Mouse (Mus musculus) kidney, adult 8-10 months (tissue): ENCODE results near the gene Pfas.
A peak's percentile ranks its signal among the peaks of the same experiment; 100 is the strongest.
"Not testable (repeated sequence)": the region's sequence is repeated elsewhere in the genome, so short reads cannot be mapped to it uniquely, and the experiment has no call there.

Experiments
- DNase-seq, 2 experiments: peaks; one replicate each; pipeline ENCODE4 v3.0.0; 2022

Gene Pfas

DNA sequence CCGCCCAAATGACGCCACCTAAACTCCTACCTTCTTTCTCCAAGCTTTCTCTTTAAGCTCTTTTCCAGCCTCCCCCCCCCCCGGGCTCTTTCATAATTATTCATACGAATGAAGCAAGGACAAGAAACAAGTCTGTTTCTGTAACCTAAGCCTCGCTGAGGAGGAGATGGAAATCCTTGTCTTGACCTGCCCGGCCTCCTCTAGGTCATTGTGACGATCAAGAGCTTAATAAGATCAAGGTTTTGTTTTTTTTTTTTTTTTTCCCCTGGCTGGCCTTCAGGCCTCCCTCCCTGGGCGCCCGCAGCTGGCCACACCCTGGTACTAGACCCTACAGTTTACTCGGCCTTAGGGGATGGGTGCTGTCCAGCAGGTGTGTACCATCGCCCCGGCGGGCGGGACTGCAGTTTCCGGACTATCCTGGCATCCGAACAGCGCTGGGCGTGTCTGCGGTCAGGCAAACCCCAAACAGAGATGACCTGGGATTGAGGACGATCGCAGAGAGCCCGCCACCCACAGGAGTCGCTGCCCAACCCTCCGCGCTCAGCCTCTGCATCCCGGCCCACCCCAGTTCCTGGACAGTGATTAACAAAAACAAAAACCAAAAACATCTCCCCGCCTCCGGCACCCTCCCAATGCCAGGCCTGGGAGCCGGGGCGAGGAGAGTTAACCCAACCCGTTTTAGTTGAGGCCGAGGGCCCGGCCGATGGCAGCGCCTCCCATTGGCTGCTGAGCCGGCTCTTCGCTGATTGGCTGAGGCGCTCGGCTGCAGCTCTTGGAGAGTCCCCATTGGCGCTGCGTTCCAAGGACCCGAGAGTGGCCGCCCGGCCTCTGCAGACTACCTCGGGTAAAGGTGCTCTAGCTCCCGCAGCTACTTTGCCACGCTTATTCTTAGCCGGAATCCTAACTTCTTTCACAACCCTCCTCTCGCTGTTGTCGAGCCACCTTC lies 40.6 kb downstream of the Pfas start, which contains the start of gene Slc25a35:
Gene Slc25a35, plus strand, starts transcription at position 795 of the 946 bp plus-strand sequence.
- peak; percentile 92 to 93 for DNase-seq

DNA sequence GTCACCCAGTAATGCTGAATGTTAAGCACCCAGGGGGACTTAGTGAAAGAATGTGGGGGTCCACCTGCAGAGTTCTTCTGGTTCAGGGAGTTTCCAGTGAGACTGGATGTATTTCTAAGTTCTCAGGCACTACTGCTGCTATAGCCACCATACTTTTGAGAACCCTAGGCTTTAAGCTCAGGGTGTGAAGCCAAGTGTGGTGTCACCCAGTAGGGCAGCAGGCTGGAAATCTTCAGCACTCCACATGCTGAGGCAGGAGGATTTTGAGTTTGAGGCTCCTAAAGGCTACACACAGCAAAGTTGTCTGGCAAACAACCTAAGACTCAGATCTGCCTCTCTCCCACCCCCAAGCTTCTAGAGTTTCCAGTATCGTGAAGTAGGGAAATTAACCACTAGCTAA lies 41.7 kb downstream of the Pfas start:
- DNase-seq: no peak

DNA sequence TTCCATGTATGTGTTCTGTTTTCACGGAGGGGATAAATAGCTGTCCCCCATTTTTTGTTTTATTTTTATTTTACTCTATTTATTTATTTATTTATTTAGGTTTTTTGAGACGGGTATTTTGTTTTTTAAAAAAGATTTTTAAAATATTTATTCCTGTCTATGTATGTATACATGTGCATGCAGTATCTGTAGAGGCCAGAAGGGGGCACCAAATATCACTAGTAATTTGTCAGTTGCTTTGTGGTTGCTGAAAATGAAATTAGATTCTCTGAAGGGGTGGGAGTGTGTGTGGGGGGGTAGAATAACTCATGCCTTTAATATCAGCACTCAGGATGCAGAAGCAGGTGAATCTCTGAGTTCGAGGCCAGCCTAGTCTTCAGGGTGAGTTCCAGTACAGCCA lies 42.4 kb downstream of the Pfas start:
- peak in 1 of 2 experiments; percentile 74 for DNase-seq

DNA sequence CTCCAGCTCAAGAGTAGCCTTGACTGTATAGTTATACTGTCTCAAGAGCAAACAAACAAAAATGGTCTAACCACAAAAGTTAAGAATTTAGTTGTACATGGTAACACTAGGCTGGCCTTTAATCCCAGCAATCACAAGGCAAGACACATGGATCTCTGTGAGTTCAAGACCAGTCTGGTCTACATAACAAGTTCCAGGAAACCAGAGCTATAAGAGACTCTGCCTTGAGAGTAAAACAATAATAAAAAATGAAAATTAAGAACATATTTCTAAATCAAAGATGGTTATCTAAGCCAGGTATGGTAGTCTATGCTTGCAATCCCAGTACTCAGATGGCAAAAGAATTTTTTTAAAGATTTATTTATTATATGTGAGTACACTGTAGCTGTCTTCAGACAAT lies 43.2 kb downstream of the Pfas start:
- DNase-seq: no peak

DNA sequence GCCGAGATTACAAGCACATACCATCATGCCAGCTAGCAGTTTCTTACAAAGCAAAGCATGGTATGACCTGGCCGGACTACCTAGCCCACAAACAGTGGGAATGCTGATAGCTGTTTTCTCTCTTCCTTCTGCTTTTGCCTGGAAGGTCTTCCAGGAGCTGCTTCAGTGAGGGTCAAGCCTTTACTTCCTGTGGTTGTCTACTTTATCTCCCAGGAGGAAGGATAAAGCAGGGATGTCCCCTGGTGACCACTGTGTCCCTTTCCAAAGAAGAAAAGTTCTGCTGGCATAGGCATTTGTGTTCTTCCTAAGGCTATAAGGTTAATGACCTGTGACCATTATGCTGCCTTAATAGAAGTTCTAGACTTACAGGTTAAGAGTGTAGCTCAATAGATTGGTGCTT lies 44.9 kb downstream of the Pfas start:
- no peak for DNase-seq

DNA sequence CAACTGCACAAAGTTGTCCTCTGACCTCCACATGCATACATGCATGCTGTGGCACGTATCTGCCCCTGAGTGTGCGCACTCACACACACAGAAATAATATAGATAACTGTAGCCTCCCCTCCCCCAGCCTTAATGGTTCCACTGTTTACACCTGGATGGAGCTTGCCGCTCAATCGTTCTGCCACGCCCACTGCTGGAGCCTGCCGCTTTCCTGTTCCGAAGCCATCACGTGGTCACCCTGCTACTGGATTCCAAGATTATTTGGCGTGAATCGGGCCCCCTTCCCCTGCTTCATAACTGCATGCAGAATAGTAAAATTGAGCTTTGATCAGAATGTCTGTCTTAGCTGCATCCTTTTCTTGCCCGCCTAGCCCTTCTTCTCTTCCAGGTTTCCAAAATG lies 46.1 kb downstream of the Pfas start:
- DNase-seq: not testable (repeated sequence)

DNA sequence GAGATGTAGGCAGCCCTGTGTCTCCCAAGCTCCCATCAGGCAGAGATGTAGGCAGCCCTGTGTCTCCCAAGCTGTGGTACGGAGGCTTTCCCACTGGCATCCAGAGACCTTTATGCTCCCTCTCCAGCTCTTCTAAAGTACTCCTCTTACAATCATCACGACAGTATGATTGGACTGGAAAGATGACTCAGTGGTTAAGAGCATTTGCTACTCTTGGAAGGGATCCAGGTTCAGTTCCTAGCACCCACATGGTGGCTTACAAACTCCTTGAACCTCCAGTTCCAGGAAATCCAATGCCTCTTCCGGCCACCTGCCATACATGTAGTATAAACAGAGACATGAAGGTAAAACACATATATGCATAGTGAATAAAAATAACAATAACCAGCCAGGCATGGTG lies 46.7 kb downstream of the Pfas start:
- DNase-seq: no peak

DNA sequence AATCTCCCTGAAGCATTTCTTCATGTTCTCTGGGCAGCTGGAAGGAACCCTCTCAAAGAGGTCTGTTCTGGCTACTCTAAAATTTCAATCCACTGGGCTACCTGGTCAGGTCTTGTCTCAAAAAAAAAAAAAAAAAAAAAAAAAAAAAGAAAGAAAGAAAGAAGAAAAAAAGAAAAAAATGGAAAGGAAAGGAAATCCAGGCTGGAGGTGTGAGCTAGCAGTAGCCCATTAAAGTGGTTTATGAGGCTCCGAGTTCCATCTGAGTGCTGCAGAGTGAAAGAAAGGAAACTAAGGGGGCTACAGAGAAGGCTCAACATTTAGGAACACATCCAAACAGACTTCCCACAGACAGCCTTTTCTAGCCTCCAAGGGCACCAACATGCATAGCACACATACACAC lies 50.3 kb downstream of the Pfas start:
- no peak for DNase-seq

DNA sequence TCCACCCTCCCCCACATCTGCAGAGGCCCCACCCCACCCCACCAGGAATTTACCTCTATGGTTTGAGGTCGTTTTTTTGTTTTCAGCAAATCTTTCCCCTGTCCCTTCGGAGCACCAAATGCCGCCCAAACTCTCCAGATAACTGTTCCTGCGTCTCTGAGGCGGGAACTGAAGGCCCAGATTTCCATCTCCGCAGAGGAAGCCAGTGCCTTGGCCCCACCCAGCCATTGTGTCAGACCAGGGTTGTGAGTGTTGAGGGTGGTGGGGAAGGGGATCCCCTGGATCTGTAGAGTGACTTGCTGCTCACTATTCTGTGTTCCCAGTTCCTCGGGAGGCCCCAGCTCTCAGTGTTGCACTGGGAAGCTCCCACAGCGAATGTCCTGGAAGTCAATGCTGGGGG lies 51.0 kb downstream of the Pfas start, which contains the start of gene Arhgef15:
Gene Arhgef15, minus strand, starts transcription at position 173 of the 400 bp plus-strand sequence.
- no peak for DNase-seq

DNA sequence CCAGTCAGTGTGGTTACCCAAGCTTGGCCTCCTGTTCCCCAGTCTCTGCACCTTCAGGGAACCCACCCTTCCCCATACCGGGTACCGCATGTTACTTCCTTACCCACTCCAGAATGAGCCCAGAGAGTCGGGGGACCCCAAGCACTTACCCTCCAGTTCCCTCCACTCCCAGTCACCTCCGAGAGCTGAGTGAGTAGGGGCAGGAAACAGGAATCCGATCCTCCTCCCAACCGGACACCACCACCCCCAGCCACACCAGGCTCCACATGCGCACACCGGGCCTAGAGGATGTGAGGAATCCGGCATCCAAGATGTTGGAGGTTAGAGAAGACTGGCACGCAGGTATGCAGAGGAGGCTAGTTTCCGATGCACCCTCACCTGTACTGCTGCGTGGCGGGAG lies 51.6 kb downstream of the Pfas start:
- DNase-seq: no peak

DNA sequence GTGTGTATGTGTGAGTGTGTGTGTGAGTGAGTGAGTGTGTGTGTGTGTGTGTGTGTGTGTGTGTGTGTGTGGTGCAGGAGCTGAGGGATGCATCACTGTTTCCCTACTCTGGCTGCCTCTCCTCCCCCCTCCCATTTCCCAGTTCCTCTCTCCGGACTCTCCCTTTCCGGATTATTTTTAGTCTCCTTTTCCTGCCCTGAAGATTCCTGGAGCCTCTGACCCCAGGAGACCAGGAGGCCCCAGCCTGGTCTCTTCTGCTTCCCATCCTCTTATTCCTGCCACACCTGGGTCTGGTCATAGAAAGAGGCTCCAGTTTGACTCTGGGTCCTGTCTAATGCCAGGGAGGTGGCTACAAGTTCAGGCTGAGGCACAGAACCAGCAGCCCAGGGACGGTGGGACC lies 52.2 kb downstream of the Pfas start:
- DNase-seq: peak; percentile 39 to 53

DNA sequence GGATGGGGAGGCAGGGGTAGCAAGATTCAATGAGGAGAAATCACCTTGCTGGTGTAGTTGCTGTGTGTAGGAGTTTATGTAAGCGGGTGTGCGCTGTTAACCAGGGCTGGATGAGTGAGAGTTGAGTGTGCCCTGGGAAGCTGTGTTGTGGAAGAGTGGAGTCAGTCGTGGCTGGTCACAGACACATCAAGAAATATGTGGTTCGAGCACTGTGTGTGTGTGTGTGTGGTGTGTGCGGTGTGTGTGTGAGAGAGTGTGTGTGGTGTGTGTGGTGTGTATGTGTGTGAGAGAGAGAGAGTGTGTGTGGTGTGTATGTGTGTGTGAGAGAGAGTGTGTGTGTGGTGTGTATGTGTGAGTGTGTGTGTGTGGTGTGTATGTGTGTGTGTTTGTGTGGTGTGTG lies 52.8 kb downstream of the Pfas start:
- DNase-seq: no peak

DNA sequence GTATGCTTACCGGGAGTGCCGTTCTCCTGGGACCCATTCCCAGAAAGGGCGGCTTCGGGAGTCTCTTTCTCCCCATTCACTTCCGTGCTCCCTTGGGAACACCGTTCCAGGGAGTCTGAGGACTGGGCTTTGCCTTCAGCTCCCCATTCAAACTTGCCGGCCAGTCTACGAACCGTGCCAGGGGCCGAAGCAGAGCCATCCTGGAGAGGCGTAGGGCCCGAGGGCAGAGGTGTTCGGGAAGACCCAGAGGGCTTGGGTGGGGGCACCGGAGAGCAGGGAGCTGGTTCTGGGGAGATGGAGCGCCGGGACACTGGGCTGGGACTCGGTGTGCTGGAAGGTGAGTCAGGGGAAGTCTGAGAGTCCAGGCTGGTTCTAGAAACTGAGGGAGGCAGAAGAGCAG lies 53.9 kb downstream of the Pfas start:
- no peak for DNase-seq

DNA sequence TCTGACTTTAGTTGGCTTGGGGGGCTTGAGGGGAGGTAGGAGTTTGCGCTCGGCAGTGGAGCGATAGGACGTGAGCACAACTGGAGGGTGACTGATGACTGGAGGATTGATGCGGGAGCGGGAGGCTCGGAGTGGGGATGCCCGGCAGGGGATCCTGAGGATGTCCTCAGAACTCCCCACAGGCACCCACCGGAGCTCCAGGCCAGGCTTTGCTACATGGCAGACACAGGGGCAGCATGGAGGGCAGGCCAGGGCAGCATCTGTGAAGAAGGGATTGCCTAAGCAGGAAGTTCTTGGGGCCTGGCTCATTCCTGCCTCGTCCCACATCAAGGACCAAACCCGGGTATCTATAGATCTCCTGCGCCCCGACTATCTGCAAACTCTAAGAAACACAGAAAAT lies 54.4 kb downstream of the Pfas start:
- no peak for DNase-seq

DNA sequence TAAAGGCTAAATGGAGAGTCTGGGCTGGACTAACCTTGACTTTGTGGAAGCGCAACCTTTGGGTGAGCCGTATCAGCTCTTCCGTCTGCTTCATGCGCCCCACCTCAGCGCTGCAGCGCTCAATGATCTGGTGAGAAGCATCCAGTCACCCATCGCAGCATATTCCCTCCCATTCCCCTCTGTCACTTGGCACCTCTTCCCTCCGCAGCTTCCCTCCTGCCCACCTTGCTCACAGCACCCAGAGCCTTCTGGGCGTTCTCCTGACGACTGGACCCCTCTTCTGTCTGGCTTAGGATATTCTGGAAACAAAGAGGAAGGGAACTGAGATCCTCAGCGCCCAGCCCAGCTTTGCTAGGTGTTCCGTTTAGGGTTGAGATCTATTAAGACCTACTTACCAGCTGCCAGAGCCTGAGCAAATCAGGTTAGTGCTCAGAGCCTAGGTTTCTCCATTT lies 60.7 kb downstream of the Pfas start:
- DNase-seq: no peak

DNA sequence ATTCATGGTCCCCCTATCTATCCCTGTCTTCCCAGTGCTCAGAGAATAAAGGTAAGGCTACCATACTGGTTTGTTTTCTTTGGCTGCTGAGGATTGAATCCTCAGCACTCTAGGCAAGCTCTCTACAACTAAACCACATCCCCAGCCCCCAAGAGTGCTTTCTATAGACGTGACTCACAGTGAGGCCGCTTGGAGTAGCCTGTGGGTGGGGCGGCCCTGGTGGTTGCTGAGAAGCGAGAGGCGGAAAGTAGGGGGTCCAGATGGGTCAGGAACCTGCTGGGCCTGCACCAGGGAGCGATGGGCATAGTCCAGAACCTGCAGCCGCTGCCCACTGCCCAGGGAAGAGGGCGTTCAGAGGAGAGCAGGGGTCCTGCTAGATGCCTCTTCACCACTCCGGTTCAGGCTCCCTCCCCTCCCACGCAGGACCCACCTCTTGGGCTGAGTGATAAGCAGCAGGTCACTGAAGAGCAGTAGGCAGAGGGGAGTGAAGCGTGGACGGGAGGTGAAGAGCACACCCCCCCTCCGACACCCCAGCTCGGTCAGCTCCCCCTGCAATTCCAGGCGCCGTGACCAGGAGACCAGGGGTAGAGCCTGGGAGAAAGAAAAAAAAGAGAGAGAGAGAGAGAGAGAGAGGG lies 61.3 kb downstream of the Pfas start:
- DNase-seq: no peak

DNA sequence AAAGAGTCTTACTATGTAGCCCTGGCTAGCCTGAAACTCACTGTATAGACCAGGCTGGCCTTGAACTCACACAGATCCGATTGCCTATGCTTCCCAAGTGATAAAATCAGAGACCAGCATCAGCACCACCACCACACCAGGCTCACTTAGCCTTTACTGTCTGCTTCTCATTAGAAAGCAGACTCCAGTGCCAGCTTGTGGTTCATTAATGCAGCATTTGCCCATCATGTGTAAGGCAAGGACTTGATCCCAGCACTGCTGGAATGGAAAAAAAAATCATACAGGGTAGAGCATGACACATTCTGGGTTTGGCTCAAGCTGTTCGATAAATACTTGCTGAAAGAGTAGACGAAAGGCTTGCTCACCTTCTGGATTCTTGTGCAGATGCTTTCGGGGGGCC lies 62.3 kb downstream of the Pfas start:
- DNase-seq: no peak

DNA sequence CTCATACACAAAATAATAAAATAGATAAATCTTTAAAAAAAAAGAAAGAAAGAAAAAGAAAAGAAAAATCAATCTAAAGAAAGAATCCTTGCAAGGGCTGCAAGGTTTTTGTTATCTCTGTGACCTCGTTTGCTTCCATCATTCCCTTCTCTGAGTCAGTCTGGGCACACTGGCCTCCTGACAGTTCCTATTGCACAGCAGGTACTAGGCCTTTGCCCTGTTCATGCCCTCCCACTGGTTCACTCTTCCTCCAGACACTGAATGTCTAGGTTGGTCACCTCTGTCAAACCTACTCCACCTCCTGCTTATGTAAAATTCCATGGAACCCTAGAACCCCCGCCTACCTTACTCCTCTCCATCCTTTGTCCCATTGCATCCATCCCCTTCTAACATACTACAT lies 63.0 kb downstream of the Pfas start:
- no peak for DNase-seq

DNA sequence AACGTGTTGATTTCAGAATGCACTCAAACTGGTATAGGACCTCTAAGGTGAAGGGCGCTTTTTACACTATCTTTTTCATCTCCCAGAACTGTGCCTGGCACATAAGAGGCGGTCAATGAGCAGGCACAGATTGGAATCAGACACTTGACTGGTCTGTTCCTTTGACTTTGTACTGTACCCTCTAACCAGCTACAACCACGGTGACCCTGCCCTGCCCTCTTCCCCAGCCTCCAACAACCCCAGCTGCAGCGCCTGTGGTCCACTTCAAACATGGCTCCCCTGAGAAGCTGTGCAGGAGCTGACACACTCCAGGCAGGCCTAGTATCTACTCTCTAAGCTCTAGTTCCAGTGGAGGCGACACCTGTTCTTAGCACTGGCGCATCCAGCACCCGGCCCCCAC lies 65.5 kb downstream of the Pfas start:
- DNase-seq: peak; percentile 65

DNA sequence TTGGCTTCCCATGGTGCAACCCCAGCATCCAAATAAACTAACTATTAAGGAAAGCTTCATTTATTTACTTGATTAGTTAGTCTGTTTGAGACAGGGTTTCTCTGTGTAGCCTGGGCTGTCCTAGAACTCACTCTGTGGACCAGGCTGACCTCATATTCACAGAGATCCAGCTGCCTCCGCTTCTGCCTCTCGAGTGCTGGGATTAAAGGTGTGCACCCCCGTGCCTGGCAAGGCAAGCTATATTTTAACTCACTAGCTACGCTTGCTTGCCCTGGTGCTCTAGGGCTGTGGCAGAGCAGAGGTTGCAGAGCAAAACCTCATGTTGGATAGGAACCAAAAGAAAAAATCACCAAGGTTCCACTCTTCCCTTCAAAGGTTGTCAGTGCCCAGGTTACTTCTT lies 67.7 kb downstream of the Pfas start:
- DNase-seq: peak; percentile 86 to 90

DNA sequence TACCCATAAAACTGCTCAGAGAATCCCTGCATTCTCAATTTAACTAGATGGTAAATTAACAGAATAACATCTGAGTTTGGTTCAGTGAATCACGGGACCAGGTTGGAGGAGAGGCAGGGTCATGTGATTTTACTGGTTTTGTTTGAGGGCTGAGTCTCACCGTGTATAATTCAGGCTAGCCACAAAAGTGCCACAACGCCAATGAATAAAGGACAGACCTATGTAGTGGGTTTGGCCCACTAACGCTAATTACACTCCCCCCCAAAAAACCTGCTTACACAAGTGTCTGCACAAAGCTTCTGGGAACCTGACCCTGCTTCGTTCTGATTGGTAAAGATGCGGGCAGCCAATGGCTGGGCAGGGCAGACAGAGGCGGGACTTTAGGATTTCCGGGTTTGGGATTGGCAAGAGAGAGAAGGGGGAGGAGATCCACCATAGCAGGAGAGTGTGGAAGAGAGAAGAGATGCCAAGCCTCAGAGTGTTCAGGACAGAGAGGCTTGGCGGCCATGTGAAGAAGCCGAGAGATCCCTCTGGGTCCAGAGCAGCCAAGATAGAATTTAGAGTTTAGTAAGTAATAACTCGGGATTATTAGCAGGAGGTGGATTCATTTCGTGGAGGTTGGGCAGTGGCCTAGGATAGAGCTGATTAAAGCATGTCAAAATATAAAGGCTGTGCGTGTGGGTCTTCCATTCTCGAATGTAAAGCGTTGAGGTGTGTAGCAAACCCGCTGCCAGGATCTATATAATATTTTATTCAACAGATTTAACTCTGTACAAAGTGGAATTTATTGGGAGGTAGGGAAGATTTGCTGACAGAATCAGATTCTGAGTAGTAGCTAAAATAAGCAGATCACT lies 68.6 kb downstream of the Pfas start:
- DNase-seq: peak; percentile 93 to 95

DNA sequence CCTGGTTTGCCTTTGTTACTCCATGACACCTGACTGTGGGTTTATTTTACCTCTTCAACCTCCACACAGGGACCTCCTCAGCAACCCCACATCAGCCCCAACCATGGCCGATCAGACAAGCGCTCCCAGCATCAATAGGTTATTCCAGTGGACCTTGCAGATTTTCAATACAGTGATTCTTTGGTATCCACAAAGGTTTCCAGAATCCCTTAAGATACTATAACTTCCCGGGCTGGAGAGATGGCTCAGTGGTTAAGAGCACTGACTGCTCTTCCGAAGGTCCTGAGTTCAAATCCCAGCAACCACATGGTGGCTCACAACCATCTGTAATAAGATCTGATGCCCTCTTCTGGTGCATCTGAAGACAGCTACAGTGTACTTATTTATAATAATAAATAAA lies 71.3 kb downstream of the Pfas start:
- DNase-seq: not testable (repeated sequence)
